Mouse (Mus musculus): ENCODE data around the gene Gm5089. TPM values are rescaled to one million over a fixed set of nuclear protein-coding genes. Genes with fewer than 3 reads are reported as not detected.
"Not testable (repeated sequence)": the region's sequence is repeated elsewhere in the genome, so short reads cannot be mapped to it uniquely, and the experiment has no call there.

The Gm5089 gene
- total RNA-seq, 2 experiments from 2014 or later = not detected

DNA sequence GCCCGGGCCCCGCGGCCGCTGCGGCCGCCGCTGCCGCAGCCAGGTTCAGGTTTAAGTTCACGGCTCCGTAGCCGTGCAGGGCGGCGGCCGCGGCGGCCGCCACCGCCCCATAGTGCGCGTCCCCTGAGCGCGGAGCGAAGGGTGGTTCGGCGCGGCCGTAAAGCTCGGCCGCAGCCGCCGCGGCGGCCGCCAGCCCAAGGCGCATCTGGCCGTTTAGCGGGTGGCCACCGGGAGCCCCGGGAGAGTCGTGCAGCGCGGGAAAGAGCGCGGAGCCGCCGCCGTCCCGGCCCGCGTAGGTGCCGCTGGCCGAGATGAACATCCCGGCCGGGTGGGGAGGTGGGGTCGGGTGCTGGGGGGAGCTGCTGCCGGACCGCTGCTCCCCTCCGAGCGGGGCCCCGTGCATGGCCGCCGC, 13.4 kb upstream of the Gm5089 start:
- DNase-seq (ENCODE audit: low spot score in 2 of 2) = no peak

DNA sequence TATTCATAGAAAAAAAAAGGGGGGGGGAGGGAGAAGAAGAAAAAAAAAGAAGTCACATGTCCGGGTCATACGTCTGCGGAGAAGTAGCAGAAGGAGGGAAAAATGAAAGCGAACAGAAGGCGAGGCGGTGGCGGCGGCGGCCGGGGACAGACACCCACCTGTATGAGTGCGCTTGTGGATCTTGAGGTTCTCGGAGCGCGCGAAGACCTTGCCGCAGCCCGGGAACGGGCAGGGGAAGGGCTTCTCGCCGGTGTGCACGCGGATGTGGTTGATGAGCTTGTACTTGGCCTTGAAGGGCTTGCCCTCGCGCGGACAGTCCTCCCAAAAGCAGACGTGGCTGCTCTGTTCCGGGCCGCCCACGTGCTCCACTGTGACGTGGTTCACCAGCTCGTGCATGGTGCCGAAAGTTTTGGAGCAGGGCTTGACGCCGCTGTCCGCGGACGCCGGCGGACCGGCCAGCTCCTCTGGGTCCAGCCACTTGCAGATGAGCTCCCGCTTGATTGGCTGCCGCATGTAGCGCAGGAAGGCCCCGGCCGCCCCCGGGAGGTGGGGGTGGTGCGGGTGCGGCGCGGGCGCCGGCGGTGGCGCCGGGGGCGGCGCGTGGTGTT, 12.9 kb upstream of the Gm5089 start:
- DNase-seq (ENCODE audit: low spot score in 2 of 2) = not testable (repeated sequence)

DNA sequence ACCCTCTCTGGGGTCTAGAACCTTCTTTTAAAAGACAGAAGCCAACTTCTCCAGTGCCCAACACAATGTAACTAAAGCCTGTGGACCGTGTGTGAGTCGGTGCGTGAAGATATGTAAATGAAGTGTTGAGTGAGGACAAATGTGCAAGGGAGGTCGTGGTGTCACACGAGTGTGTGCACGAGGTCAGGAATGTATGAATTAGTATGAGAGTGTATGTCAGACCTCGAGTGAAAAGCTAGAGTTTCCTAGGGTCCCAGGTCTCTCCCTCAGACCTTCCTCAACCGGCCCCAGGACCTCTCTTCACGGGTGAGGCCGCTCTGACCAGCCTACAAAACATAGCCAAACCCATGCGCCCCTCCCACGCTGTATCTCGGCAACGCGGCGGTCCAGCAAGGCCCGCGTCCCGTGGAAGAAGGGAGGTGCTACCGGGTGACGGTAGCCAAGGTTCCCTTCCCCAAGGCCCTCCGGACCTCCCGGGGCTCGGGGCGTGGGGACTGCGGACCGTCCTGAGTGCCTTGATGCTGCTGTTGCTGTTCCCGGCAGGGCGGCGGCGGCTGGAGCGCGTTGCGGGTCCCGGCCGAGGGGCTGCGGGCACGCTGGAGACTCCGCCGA, 12.3 kb upstream of the Gm5089 start:
- DNase-seq (ENCODE audit: low spot score in 2 of 2) = no peak

DNA sequence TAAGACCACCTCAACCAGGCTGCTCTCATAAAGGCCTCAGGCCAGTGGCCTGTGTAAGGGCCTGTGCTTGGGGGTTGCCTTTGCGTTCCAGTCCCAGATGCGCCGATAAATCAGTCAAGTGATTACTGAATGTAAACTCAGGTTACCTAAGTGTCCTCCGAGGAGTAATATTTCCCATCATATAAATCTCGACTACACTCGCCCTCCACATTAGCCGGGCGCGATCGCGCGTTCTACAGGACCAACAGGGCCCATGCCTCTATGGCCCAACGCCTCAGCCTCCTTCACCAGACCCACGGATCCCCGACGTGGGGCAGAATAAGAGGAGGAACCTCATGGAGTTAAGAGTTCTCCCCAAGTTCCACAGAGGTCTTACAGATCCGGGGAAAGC, 11.8 kb upstream of the Gm5089 start:
- no peak for DNase-seq (ENCODE audit: low spot score in 2 of 2)

DNA sequence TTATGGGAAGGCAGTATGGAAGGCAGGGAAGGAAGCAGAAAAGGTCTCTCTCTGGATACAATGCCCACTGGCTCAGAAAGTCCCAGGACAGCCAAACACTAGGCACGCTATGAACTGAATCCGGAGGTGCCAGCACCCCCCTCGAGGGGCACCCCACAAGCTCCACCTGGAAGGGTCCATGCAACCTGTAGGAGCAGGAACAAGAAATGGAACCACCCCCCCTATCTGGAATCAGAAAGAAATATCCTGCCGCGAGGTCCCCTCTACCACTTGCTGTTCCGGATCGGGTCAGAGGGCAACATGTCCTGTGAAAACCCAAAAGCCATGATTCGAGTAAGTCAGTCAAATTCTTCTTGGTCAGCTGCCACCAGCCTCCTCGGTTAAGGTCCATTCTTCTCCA, 11.1 kb upstream of the Gm5089 start:
- no peak for DNase-seq (ENCODE audit: low spot score in 2 of 2)

DNA sequence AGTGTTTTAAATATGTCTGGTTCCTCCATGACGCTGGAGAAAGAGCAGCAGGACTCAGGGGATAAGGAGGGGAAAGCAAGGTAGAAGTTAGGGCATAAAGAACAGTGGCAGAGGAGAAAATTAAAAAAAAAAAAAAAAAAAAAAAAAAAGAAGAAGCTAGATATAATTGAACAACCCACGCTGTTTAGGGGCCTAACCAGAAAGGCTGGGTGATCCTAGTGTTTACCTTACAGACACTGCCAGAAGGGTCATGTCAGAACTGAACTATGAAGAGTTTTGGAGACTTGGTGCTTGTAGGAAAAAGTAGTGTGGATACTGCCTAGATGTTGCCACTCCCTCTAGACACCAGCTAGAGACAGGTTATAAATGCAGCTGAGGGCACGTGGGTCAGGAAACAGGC, 10.6 kb upstream of the Gm5089 start:
- no peak for DNase-seq (ENCODE audit: low spot score in 2 of 2)

DNA sequence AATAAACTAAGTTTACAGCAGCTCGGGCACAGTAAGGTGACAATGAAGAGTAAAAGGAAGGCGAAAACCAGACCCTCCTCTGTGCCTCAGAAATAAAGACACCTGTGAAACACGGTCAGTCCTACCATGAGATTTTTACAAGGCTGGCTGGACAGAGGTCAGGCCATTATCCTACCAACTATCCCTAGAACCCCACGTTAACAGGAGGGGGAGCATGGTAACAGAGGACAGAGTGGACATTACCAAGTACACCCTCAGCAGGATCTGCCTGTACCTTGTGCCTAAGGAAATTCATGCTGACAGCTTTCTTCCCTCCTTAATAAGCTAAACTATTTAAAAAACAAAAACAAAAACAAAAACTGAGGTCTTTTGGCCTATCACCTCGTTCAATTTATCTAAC, 9.3 kb upstream of the Gm5089 start:
- DNase-seq (ENCODE audit: low spot score in 2 of 2) = no peak

DNA sequence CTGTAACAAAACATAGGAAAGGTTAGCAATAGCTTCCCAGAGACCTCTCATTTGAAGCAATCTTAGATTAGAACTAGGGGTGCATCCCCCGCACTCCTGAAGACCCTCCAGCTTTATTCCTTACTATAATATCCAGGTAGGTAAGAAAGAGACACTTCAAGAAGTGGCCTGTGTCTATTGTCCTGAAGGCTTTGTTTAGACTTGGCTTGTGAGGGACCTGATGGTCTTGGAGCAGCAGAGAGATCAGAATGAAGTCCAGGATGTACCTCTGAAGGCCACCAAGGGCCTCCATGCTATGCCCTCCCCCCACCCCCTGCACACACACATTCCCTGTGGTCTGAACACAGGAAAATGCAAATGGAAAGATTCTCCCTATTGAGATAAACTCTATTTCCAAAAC, 8.9 kb upstream of the Gm5089 start:
- DNase-seq (ENCODE audit: low spot score in 2 of 2) = no peak

DNA sequence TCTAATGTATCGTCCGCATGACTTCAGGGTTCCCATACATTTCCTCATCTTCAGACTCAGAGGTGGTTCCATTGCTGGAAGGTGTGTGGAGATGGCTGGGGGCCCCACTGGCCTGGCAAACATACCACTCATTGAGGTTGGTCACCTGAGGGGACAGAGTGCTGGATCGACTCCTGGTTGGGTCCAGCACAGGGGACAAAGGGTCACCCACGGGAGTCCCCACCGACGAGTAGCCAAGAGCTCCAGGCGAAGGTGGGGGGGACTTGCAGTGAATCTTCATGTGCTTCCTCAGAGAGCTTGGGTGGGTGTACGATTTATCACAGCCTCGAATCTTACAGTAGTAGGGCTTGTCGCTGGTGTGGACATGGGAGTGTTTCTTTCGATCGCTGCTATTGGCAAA, 8.4 kb upstream of the Gm5089 start:
- not testable (repeated sequence) for DNase-seq (ENCODE audit: low spot score in 2 of 2)

DNA sequence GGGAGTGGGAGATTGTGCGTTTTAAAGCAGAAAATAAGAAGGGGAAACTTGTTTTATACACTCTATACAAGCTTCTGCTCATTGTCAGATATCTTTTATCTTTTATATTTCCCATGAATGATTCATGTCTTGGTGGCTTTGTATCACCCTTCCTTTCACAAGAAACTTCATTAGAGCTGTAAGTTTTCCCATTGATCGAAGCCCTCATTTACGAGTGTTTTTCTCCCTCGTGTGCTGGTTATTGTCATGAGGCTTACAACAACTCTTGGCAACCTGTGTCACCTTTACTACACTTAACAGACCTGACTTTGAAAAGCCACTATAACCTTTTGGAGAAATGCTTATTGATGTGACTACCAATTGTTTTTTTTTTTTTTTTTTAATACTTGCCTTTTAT, 4.6 kb upstream of the Gm5089 start:
- DNase-seq (ENCODE audit: low spot score in 2 of 2) = no peak

DNA sequence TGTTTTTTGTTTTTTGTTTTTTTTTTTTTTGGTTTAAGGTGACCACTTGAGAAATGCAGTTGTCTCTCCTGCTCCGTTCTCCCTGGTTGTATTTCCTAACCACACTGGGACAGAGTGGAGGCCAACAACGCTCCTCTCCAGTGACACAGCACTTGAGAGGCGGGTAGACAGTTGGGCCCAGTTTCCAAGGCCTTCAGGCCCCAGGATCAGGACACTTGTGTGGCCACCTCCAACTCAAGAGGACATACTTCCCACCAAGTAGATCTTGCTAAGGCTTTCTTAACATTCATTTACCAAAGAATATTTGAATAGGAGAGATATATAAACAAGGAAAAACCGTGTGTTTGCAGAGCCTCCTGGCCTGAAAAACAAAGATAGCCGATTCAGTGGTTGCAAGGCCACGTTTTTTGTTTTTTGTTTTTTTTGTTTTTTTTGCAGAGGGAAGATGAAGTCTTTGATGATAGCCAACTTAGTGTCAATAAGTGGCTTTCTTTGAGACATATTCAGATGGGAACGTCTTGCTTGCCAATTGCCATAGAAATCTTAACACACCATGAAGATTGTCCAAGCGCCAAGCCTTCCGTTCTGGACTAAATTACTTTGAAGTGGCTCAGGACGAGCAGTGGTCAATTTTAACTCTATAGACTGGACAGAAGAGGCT, 4.1 kb upstream of the Gm5089 start:
- DNase-seq (ENCODE audit: low spot score in 2 of 2) = no peak

DNA sequence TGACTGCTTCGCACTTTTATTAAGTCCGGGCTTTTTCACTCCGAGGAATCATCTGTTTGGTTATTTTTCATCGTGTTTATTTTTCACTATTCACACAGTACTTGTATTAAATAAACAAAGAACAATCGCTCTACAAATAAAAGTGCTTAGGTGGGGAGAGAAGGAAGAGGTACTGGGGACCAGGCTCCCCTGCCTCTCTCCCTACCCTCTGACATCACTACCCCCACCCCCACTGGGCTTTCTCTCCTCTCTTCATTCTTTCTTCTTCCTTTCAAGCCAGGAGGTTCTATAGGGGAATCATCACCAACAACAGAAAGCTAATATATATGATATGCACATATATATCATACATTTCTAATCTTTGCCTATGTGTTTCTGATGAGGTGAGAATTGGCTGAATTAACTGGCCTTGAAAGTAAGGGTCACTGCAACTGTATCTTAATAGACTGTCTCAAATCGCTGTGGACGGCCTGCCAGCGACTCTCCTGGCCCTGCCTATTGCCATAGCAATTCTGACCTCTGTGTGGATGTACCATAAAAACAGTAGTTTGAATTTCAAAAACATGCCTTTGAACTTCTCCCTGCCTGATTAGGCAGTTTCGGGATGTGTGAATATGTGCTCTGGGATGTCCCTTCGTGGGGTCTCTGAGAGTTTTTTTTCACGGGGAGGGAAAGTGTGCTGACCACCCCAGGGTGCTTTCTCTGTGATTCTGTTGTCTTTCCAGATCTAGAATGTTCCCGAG, 3.3 kb upstream of the Gm5089 start:
- DNase-seq (ENCODE audit: low spot score in 2 of 2) = no peak

DNA sequence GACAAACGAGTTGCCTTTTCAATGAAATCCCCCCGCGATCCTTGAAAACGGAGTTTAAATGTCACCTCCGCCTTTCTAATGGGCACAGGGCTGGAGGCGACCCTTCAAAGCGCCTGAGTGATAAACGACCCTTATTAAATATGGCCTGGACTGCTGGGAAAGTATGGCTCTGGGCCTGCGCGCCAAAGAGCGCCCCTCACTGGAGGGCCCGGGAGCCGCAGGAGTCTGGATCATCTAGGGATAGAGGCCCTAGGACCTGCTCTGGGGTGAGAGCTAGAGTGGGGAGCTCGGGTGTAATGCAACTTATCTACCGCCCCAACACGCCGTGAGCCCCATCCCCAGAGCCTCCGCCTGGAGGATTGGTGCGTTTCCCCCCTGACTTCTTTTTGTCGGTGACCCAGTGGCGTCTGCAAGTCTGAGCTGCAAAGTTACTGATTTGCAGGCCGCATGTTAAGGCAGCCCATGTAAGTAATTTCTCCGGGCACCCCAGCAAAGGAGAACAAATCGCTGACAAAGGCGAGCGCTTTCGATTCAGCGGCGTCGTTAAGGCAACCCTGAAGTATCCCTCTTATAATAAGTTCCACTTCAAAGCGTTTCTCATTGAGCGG, 2.6 kb upstream of the Gm5089 start:
- no peak for DNase-seq (ENCODE audit: low spot score in 2 of 2)

DNA sequence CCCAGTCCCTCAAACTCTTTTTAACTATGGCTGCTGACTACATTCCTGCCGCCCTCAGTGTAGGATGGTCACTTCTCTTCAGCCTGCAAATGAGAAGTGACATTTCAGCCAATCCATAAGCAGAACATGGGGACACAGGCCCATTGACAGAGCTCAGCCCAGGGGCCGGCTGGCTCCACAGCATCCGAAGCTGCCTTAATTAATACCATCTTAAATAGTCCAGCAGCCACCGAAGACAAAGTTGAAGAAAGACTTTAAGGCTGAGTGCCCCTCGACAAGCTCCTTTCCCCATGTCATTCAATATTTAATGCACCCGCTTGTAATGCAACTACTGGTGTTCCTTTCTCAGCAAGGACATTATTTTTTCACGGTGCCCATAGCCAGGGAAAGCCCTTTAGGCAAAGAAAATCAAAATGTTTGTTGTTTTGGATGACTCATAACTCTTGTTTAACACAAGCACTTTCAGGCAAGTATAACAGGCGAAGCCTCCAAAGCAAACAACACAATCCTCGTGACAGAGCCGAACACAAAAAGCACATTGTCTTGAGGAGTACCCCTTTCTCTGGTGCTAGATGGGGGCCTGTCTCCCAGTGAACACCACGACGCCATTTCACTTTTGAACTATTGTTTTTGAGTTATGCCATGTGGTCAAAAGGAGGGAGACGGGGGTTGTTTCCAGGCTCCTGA, 1.9 kb upstream of the Gm5089 start:
- no peak for DNase-seq (ENCODE audit: low spot score in 2 of 2)

DNA sequence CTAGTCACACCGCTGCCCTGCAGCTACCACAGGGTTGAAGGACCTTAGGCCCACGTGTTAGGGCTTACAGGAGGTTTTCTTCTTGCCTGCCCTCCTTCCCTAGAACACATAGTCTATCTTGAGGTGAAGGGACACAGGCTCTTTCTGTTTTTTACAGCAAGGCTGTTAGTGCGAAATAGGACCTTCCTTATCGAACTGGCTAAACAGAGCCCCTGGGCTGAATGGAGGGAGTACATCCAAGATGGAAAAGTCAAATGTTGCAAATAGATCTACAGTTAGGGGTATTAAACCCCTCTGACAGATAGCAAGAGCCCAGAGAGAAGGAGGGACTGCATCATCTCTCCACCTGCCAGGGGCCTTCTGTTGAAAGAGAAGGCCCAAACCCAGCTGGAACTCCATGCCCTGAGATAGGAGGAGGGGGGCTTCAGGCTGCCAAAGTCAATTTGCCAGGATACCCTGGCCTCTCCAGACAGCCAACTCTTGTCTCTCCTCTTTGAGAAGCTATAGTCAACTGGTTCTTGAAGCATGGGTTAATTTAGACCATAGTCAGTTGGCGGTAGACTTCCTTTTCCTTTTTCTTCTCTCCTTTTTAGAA, 733 bp upstream of the Gm5089 start:
- no peak for DNase-seq (ENCODE audit: low spot score in 2 of 2)

DNA sequence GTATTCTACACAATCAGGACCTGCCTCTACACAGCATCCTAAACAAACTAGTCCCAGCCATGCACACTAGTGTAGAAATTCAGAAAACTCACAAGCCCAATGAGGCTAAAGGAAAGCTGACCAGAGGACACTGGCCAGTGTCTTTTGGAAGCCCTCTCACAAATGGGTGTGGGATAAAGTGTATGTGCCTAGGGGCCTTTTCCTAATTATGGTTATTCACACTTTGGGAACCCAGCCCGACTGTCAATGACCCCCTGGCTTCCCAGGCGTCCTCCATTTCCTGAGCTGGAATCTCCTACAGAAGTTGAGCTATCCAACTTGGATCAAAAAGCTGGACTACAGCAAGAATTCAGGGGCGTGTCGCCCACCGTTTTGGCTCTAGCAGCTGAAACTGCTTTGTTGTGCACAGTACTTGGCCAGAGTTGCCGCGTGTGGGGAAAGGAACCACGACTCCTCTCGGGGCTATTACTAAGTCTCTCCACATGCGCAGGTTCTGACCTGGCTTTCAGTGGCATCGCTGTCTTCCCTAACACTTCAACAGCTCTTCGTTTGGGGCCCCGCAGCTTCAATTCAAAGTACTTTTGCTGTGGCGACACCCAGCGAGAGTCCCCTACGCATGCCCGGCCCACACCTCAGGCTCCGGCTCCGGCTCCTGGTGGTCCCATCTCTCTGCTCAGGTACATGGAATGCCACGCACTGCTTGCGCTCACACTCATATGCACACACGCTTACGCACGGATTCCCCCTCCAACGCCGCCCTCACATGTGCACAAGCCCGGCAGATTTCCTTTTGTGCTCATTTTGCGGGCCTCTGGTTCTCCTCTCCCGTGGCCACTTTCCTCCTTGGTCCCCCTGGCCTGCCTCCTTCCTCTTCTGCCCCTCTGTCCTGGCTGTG, 1.1 kb downstream of the Gm5089 start:
- DNase-seq (ENCODE audit: low spot score in 2 of 2) = no peak

DNA sequence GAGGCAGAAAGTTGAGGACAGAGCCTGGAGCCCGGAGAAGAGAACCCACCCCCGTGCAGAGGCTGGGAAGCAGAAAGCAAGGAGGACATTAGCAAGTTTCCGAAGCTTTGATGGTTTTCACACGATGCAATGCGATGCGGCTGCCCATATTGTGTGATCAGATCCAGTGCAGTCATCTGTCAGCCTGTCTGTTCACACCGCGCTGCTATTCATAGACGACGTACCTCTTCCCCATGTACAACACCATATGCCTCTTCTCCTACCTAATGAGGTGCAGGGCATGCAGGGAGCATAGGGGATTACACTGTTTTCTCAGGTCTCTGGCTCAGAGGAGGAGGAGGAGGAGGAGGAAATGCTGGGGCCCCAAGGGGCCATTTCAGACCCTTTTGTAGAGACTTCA, 14.1 kb downstream of the Gm5089 start:
- DNase-seq (ENCODE audit: low spot score in 2 of 2) = no peak

DNA sequence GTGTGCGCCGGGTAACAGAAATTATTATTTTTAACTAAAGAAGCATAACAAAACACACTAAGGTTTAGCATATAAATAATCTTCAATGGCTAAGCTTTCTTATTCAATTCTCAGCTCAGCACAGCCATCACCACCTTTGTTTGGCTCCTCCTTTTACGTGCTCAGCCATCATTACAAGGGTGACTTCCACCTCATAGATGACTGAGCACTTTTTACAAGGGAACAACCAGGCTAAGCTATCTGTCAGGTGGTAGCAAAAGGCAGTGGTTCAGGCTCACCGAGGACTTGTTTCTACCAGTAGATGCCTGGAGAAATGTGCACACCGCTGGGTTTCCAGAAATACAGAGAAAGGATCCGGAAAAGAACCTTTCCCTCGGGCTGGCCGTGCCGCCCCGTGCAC, 16.9 kb downstream of the Gm5089 start:
- no peak for DNase-seq (ENCODE audit: low spot score in 2 of 2)

DNA sequence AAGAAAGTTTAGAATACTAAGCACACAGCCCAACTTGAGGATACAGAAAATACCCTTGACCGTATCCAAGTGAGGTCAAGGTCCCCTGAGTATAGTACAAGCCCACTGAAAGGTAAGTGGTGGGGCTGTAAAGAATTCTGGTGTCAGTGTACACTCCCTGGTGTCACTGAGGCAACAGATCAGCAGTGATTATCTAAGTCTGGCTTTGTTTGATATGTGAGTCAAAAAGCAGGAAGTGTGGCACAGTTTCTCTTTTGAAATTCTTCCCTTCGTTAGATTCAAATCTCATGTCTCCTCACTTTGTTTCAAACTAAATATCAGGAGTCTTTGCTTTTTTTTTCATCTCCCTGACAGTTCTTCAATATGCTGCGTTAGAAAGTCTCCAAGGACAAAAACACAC, 18.4 kb downstream of the Gm5089 start:
- no peak for DNase-seq (ENCODE audit: low spot score in 2 of 2)

DNA sequence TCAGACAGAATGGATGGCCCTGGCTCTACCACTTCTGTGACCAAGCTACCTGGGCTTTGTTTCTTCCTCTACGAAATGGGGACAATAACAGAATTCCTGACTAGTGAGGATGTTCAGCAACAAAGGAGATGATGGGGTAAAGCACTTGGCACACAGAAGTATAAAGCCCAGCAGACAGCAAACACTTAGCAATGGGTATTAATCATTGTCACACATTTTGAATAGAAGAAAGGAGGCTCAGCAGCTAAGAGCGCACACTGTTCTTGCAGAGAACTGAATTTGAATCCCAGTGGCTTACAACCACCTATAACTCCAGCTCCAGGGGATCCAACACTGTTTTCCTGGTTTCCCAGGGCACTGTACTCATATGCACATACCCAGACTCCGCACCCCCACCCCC, 23.3 kb downstream of the Gm5089 start:
- DNase-seq (ENCODE audit: low spot score in 2 of 2) = no peak
